Mouse (Mus musculus): ENCODE results near the gene Ptgr2. TPM values are rescaled to one million over a fixed set of nuclear protein-coding genes. Genes with fewer than 3 reads are reported as not detected.
A peak's percentile ranks its signal among the peaks of the same experiment; 100 is the strongest.

The Ptgr2 gene
- total and polyA plus RNA-seq, 2 experiments from 2014 or later = 105 to 141 TPM

DNA sequence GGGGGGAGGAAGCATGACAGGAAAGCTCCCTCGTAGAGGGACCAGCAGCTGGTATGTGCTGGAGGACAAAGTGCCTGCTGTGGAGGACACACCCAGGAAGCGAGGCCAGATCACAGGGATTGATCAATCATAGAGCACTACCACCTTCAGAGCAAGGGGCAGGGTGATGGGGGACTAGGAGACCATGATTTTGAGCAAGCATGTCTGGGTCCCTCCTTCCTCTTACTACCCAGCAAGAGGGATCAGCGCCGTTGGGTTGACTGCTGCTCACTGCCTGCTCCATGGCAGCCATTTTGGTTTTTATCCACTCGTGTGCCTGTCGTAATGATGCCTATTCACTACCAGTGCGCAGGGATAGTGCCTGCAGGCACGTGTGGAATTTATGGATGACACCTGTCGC is 79.3 kb downstream of the Ptgr2 start:
- no peak for TF ChIP-seq CTCF (IDR thresholded peaks at IDR 0.05; ENCODE audit: low read depth)
- TF ChIP-seq EP300 (IDR thresholded peaks at IDR 0.05; ENCODE audit: low read depth) = no peak
- Histone ChIP-seq H3K9me3 (replicated peaks; ENCODE audit: control insufficient read depth, low read length) (no peaks in the 10 kb centered on the region), H3K4me1 (ENCODE audit: control insufficient read depth, insufficient read depth) (peaks cover 30% of the 10 kb centered on the region), H3K27ac (ENCODE audit: low read depth) (no peak overlapping the region; the same call in 1 of the 2 replicates), H3K9ac (replicated peaks; ENCODE audit: low read depth, low read length) (no peak overlapping the region), H3K4me2 (ENCODE audit: low read depth, low read length) (0 out of 2 replicates have a peak overlapping the region, but pooled peaks have one; percentile 24), H3K27me3 (ENCODE audit: control insufficient read depth, insufficient read depth, low read length) (no peaks in the 10 kb centered on the region), H3K36me3 (replicated peaks; ENCODE audit: control insufficient read depth, insufficient read depth, low read length) (peaks cover 24% of the 10 kb centered on the region), H3K4me3 (ENCODE audit: low read depth, low read length) (no peak overlapping the region)
- no peak for DNase-seq (ENCODE audit: low spot score)
- ATAC-seq (ENCODE audit: insufficient read depth, low read depth) = no peak
- 61% methylated on average over 9 of the region's 9 CpGs for whole genome bisulfite sequencing

DNA sequence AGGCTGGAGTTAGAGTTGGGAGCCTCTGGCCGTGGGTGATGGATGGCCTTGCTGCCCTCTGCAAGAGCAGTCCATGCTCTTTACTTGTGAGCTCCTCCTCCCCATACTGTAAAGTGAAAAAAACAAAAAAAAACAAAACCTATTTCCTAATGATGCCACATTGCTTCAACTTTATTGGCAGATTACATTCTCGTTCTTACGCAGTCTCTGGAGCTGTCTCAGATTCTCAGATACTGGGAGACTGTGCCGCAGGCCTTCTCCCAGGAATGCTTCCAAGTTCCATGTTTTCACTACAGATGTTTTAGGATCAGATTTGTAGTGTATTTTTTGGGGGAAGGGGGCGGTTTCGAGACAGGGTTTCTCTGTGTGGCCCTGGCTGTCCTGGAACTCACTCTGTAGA is 80.1 kb downstream of the Ptgr2 start:
- H3K36me3 ChIP-seq (replicated peaks; ENCODE audit: control insufficient read depth, insufficient read depth, low read length) = peaks cover 33% of the 10 kb centered on the region
- no peak for DNase-seq (ENCODE audit: low spot score)
- H3K4me2 ChIP-seq (ENCODE audit: low read depth, low read length) = no peak overlapping the region
- TF ChIP-seq CTCF (IDR thresholded peaks at IDR 0.05; ENCODE audit: low read depth) (no peak), EP300 (IDR thresholded peaks at IDR 0.05; ENCODE audit: low read depth) (no peak)
- no peaks in the 10 kb centered on the region for H3K9me3 ChIP-seq (replicated peaks; ENCODE audit: control insufficient read depth, low read length)
- no peak overlapping the region for H3K9ac ChIP-seq (replicated peaks; ENCODE audit: low read depth, low read length)
- ATAC-seq (ENCODE audit: insufficient read depth, low read depth) = no peak
- no peaks in the 10 kb centered on the region for H3K27me3 ChIP-seq (ENCODE audit: control insufficient read depth, insufficient read depth, low read length)
- 89% methylated on average over 6 of the region's 6 CpGs for WGBS
- peaks cover 30% of the 10 kb centered on the region for H3K4me1 ChIP-seq (ENCODE audit: control insufficient read depth, insufficient read depth)
- H3K4me3 ChIP-seq (ENCODE audit: low read depth, low read length) = no peak overlapping the region
- no peak overlapping the region for H3K27ac ChIP-seq (ENCODE audit: low read depth)

Other genes starting within 250 kb of the Ptgr2 start
- gene Acot4, start 246.9 kb upstream of the Ptgr2 start, total RNA-seq (2014; rRNA removed; ENCODE audit: low replicate concordance) = 0.31 and 18.2 TPM in 2 replicates
- 0.55 and 0.60 TPM in 2 replicates for gene Acot4, start 246.9 kb upstream of the Ptgr2 start, polyA plus RNA-seq (2015; fragmentation: Nextera tagmentation; extraction: Ambion mirVana)
- gene Gm49366, start 246.3 kb upstream of the Ptgr2 start, total RNA-seq (2014; rRNA removed; ENCODE audit: low replicate concordance) = not detected in 2 replicates
- gene Gm49366, start 246.3 kb upstream of the Ptgr2 start, polyA plus RNA-seq (2015; fragmentation: Nextera tagmentation; extraction: Ambion mirVana) = not detected in 2 replicates
- gene Acot3, start 233.1 kb upstream of the Ptgr2 start, total RNA-seq (2014; rRNA removed; ENCODE audit: low replicate concordance) = 0.31 and 0.54 TPM in 2 replicates
- 1.8 and 2.1 TPM in 2 replicates for gene Acot3, start 233.1 kb upstream of the Ptgr2 start, polyA plus RNA-seq (2015; fragmentation: Nextera tagmentation; extraction: Ambion mirVana)
- not detected in 2 replicates for gene Acot5, start 215.9 kb upstream of the Ptgr2 start, total RNA-seq (2014; rRNA removed; ENCODE audit: low replicate concordance)
- gene Acot5, start 215.9 kb upstream of the Ptgr2 start, polyA plus RNA-seq (2015; fragmentation: Nextera tagmentation; extraction: Ambion mirVana) = not detected in 2 replicates
- gene Acot6, start 184.6 kb upstream of the Ptgr2 start, total RNA-seq (2014; rRNA removed; ENCODE audit: low replicate concordance) = 1.8 and 5.8 TPM in 2 replicates
- 1.1 and 1.2 TPM in 2 replicates for gene Acot6, start 184.6 kb upstream of the Ptgr2 start, polyA plus RNA-seq (2015; fragmentation: Nextera tagmentation; extraction: Ambion mirVana)
- 2.0 and 2.3 TPM in 2 replicates for gene Dnal1, start 170.9 kb upstream of the Ptgr2 start, total RNA-seq (2014; rRNA removed; ENCODE audit: low replicate concordance)
- gene Dnal1, start 170.9 kb upstream of the Ptgr2 start, polyA plus RNA-seq (2015; fragmentation: Nextera tagmentation; extraction: Ambion mirVana) = 2.6 and 2.7 TPM in 2 replicates
- 1.5 TPM in 1 of 2 replicates, not detected in the other for gene Pnma1, start 136.7 kb upstream of the Ptgr2 start, total RNA-seq (2014; rRNA removed; ENCODE audit: low replicate concordance)
- 0.31 and 0.45 TPM in 2 replicates for gene Pnma1, start 136.7 kb upstream of the Ptgr2 start, polyA plus RNA-seq (2015; fragmentation: Nextera tagmentation; extraction: Ambion mirVana)
- gene Elmsan1, start 66.4 kb upstream of the Ptgr2 start, total RNA-seq (2014; rRNA removed; ENCODE audit: low replicate concordance) = 13.5 and 14.5 TPM in 2 replicates
- 3.5 and 3.6 TPM in 2 replicates for gene Elmsan1, start 66.4 kb upstream of the Ptgr2 start, polyA plus RNA-seq (2015; fragmentation: Nextera tagmentation; extraction: Ambion mirVana)
- gene Zfp410, start 31.6 kb downstream of the Ptgr2 start, total RNA-seq (2014; rRNA removed; ENCODE audit: low replicate concordance) = 36.9 and 37.7 TPM in 2 replicates
- gene Zfp410, start 31.6 kb downstream of the Ptgr2 start, polyA plus RNA-seq (2015; fragmentation: Nextera tagmentation; extraction: Ambion mirVana) = 36.3 and 38.5 TPM in 2 replicates
- gene Coq6, start 76.4 kb downstream of the Ptgr2 start, total RNA-seq (2014; rRNA removed; ENCODE audit: low replicate concordance) = 271 and 278 TPM in 2 replicates
- 102 and 105 TPM in 2 replicates for gene Coq6, start 76.4 kb downstream of the Ptgr2 start, polyA plus RNA-seq (2015; fragmentation: Nextera tagmentation; extraction: Ambion mirVana)
- gene Fam161b, start 76.6 kb downstream of the Ptgr2 start, total RNA-seq (2014; rRNA removed; ENCODE audit: low replicate concordance) = 3.4 and 4.0 TPM in 2 replicates
- 5.6 and 6.0 TPM in 2 replicates for gene Fam161b, start 76.6 kb downstream of the Ptgr2 start, polyA plus RNA-seq (2015; fragmentation: Nextera tagmentation; extraction: Ambion mirVana)
- 37.6 and 59.8 TPM in 2 replicates for gene Entpd5, start 123.8 kb downstream of the Ptgr2 start, total RNA-seq (2014; rRNA removed; ENCODE audit: low replicate concordance)
- 37.5 and 40.5 TPM in 2 replicates for gene Entpd5, start 123.8 kb downstream of the Ptgr2 start, polyA plus RNA-seq (2015; fragmentation: Nextera tagmentation; extraction: Ambion mirVana)
- gene Bbof1, start 123.8 kb downstream of the Ptgr2 start, total RNA-seq (2014; rRNA removed; ENCODE audit: low replicate concordance) = 0.04 TPM in 1 of 2 replicates, not detected in the other
- gene Bbof1, start 123.8 kb downstream of the Ptgr2 start, polyA plus RNA-seq (2015; fragmentation: Nextera tagmentation; extraction: Ambion mirVana) = 1.3 and 2.3 TPM in 2 replicates
- gene Rnf113a2, start 132.0 kb downstream of the Ptgr2 start, total RNA-seq (2014; rRNA removed; ENCODE audit: low replicate concordance) = 9.4 and 14.1 TPM in 2 replicates
- gene Rnf113a2, start 132.0 kb downstream of the Ptgr2 start, polyA plus RNA-seq (2015; fragmentation: Nextera tagmentation; extraction: Ambion mirVana) = 20.9 and 22.1 TPM in 2 replicates
- gene Aldh6a1, start 165.8 kb downstream of the Ptgr2 start, total RNA-seq (2014; rRNA removed; ENCODE audit: low replicate concordance) = 80.0 and 80.1 TPM in 2 replicates
- 71.9 and 74.9 TPM in 2 replicates for gene Aldh6a1, start 165.8 kb downstream of the Ptgr2 start, polyA plus RNA-seq (2015; fragmentation: Nextera tagmentation; extraction: Ambion mirVana)
- gene Lin52, start 166.2 kb downstream of the Ptgr2 start, total RNA-seq (2014; rRNA removed; ENCODE audit: low replicate concordance) = 11.1 and 23.7 TPM in 2 replicates
- gene Lin52, start 166.2 kb downstream of the Ptgr2 start, polyA plus RNA-seq (2015; fragmentation: Nextera tagmentation; extraction: Ambion mirVana) = 12.4 and 14.3 TPM in 2 replicates

Measured in heart, postnatal 0 days (tissue).